Mouse (Mus musculus) CD4-positive, CD25-positive, alpha-beta regulatory T cell (primary cell): ENCODE results near the gene Krtap11-1. TPM values are rescaled to one million over a fixed set of nuclear protein-coding genes. Genes with fewer than 3 reads are reported as not detected.

Experiments used
- polyA plus RNA-seq: library from polyadenylated mRNA; unstranded; fragments of 100-300 nt; shearing (Covaris generic); gene quantifications from one replicate; pipeline ENCODE4 v1.2.1, GENCODE M21; 2017

Gene Krtap11-1
- not detected for polyA plus RNA-seq

DNA sequence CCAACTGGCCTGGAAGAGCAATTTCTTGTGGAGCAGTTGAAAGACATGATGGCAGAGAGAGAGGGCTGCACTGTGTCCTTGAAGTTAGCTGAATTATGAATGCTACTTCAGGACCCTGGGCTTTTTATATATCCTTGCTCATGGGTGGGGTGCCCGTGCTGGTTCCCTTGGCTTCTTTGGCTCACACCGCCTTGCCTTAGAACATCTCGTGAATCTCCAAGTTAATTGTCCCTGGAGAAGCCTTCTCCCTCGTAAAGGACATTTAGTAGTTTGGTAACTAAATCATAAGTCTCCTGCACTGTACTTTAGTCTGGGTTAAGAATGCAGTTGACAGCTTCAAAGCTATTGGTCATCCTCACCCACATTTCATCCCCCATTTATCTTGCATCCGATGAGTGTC lies at the start of gene Krtap11-1:
Krtap11-1 (minus strand) TSS at position 101 of the 400 bp plus-strand sequence.

Other genes starting within 250 kb of the Krtap11-1 start
- not detected for gene Krtap21-1, start 167.3 kb downstream of the Krtap11-1 start, polyA plus RNA-seq
- not detected for gene Krtap6-2, start 151.1 kb downstream of the Krtap11-1 start, polyA plus RNA-seq
- gene Krtap8-1, start 83.2 kb downstream of the Krtap11-1 start, polyA plus RNA-seq: not detected
- gene Krtap7-1, start 62.9 kb downstream of the Krtap11-1 start, polyA plus RNA-seq: not detected